Mouse (Mus musculus) liver, embryonic 16.5 days (tissue): ENCODE measurements around the gene Vdac2. TPM values are rescaled to one million over a fixed set of nuclear protein-coding genes. Genes with fewer than 3 reads are reported as not detected.

Experiments
- ATAC-seq: fragments of 200-750 bp; cut with Nextera tagmentation; 2 replicates; pipeline ENCODE4 v1.8.0; 2017; ENCODE audit warnings: low read depth, mild to moderate bottlenecking, moderate number of reproducible peaks, moderate library complexity
- H3K27ac ChIP-seq: fragments of 300-500 bp; sonication (generic); 2 replicates; pipeline ENCODE4 v1.5.1; 2014; ENCODE audit warnings: mild to moderate bottlenecking, low read length
- H3K27me3 ChIP-seq: fragments of 300-500 bp; sonication (generic); 2 replicates; pipeline ENCODE4 v1.6.1; 2014; ENCODE audit warnings: low read depth, low read length, mixed read lengths; ENCODE audit not compliant: control insufficient read depth, insufficient read depth
- H3K36me3 ChIP-seq: fragments of 300-500 bp; sonication (generic); 2 replicates; pipeline ENCODE4 v1.6.1; 2014; ENCODE audit warnings: mild to moderate bottlenecking; ENCODE audit not compliant: control insufficient read depth, insufficient read depth
- H3K4me1 ChIP-seq: fragments of 300-500 bp; sonication (generic); 2 replicates; pipeline ENCODE4 v1.6.1; 2014; ENCODE audit warnings: low read depth, low read length, mixed read lengths; ENCODE audit not compliant: control insufficient read depth
- H3K4me2 ChIP-seq: fragments of 300-500 bp; sonication (generic); 2 replicates; pipeline ENCODE4 v1.6.1; 2014; ENCODE audit warnings: low read depth, low read length, mixed read lengths
- H3K4me3 ChIP-seq: fragments of 300-500 bp; sonication (generic); 2 replicates; pipeline ENCODE4 v1.5.1; 2014; ENCODE audit warnings: low read depth, mild to moderate bottlenecking, low read length
- H3K9ac ChIP-seq: fragments of 300-500 bp; sonication (generic); 2 replicates; pipeline ENCODE4 v1.6.1; 2014; ENCODE audit warnings: low read depth, low read length
- H3K9me3 ChIP-seq: fragments of 300-500 bp; sonication (generic); replicated peaks from 2 replicates; pipeline ENCODE4 v1.6.1; 2016; ENCODE audit warnings: low read length; ENCODE audit not compliant: control insufficient read depth
- WGBS: fragments of 180-500 bp; shearing (Covaris S2); extraction: QIAGEN DNeasy Blood & Tissue Kit; methylation state at CpG from one replicate; pipeline ENCODE4 v1.1.7; 2014; ENCODE audit not compliant: insufficient replicate concordance; 5-methylcytosine and 5-hydroxymethylcytosine counted together
- polyA plus RNA-seq: library from polyadenylated mRNA; unstranded; fragments of >200 nt; fragmentation: Nextera tagmentation; extraction: Ambion mirVana; gene quantifications from 2 replicates; pipeline ENCODE4 v1.2.1, GENCODE M21; 2015

Vdac2 gene
- polyA plus RNA-seq: 98.4 and 113 TPM in 2 replicates

- ATAC-seq: no peak
- H3K36me3 ChIP-seq: no peaks in the 10 kb centered on the region
- WGBS: 87% methylated on average over 2 of the region's 2 CpGs
- no peaks in the 10 kb centered on the region for H3K27me3 ChIP-seq
- no peak within 1 kb of the TSS; the same call in 1 of the 2 replicates for H3K27ac ChIP-seq
- no peaks in the 10 kb centered on the region for H3K9me3 ChIP-seq
- no peak within 1 kb of the TSS for H3K9ac ChIP-seq
- H3K4me3 ChIP-seq: no peak within 1 kb of the TSS
- H3K4me2 ChIP-seq: no peak within 1 kb of the TSS
- H3K4me1 ChIP-seq: peaks cover 40% of the 10 kb centered on the region
Observed at GRCm38 (mm10) chr14:21824938-21825337, at the start of gene Vdac2. Gene Vdac2 (plus strand): TSS chr14:21825238.

- no peak overlapping the region for H3K4me3 ChIP-seq
- H3K27me3 ChIP-seq: no peaks in the 10 kb centered on the region
- ATAC-seq: no peak
- no peaks in the 10 kb centered on the region for H3K4me1 ChIP-seq
- H3K36me3 ChIP-seq: peaks cover 5% of the 10 kb centered on the region
- no peaks in the 10 kb centered on the region for H3K9me3 ChIP-seq
- H3K27ac ChIP-seq: no peak overlapping the region
- no peak overlapping the region for H3K9ac ChIP-seq
- H3K4me2 ChIP-seq: no peak overlapping the region
- WGBS: 78% methylated on average over 4 of the region's 4 CpGs
Observed at GRCm38 (mm10) chr14:21776201-21776600, 48.8 kb upstream of the Vdac2 start.

- Histone ChIP-seq H3K9ac (no peak overlapping the region), H3K27ac (no peak overlapping the region), H3K9me3 (no peaks in the 10 kb centered on the region), H3K36me3 (no peaks in the 10 kb centered on the region; the same call in 1 of the 2 replicates), H3K4me3 (no peak overlapping the region), H3K4me1 (no peaks in the 10 kb centered on the region), H3K4me2 (no peak overlapping the region), H3K27me3 (no peaks in the 10 kb centered on the region)
- 71% methylated on average over 4 of the region's 4 CpGs for WGBS
- no peak for ATAC-seq
Observed at GRCm38 (mm10) chr14:21786500-21786899, 38.5 kb upstream of the Vdac2 start.

- H3K4me2 ChIP-seq: no peak overlapping the region
- ATAC-seq: no peak
- H3K27ac ChIP-seq: no peak overlapping the region
- no peak overlapping the region for H3K4me3 ChIP-seq
- no peaks in the 10 kb centered on the region for H3K4me1 ChIP-seq
- peaks cover 2% of the 10 kb centered on the region for H3K36me3 ChIP-seq
- 75% methylated on average over 3 of the region's 3 CpGs for WGBS
- H3K9ac ChIP-seq: no peak overlapping the region
- H3K27me3 ChIP-seq: no peaks in the 10 kb centered on the region
- H3K9me3 ChIP-seq: no peaks in the 10 kb centered on the region
Observed at GRCm38 (mm10) chr14:21787374-21787773, 37.7 kb upstream of the Vdac2 start.

GRCm38 (mm10) chr14:21788121-21788520 lies 36.9 kb upstream of the Vdac2 start:
- H3K27me3 ChIP-seq: no peaks in the 10 kb centered on the region
- H3K4me2 ChIP-seq: no peak overlapping the region
- H3K36me3 ChIP-seq: peaks cover 5% of the 10 kb centered on the region
- H3K27ac ChIP-seq: no peak overlapping the region
- 80% methylated on average over 5 of the region's 5 CpGs for WGBS
- ATAC-seq: no peak
- H3K9me3 ChIP-seq: no peaks in the 10 kb centered on the region
- no peak overlapping the region for H3K9ac ChIP-seq
- H3K4me1 ChIP-seq: no peaks in the 10 kb centered on the region
- no peak overlapping the region for H3K4me3 ChIP-seq

GRCm38 (mm10) chr14:21790585-21791251 lies 34.3 kb upstream of the Vdac2 start:
- 0 out of 2 replicates have a peak, but pooled peaks have one; percentile 60 for ATAC-seq
- Histone ChIP-seq H3K27ac (no peak overlapping the region), H3K27me3 (no peaks in the 10 kb centered on the region), H3K9ac (no peak overlapping the region), H3K4me1 (no peaks in the 10 kb centered on the region), H3K4me2 (no peak overlapping the region), H3K4me3 (no peak overlapping the region), H3K36me3 (peaks cover 14% of the 10 kb centered on the region), H3K9me3 (no peaks in the 10 kb centered on the region)
- WGBS: 71% methylated on average over 9 of the region's 9 CpGs

GRCm38 (mm10) chr14:21791722-21792121 lies 33.3 kb upstream of the Vdac2 start:
- H3K27me3 ChIP-seq: no peaks in the 10 kb centered on the region
- H3K4me3 ChIP-seq: no peak overlapping the region
- no peak overlapping the region for H3K9ac ChIP-seq
- H3K4me1 ChIP-seq: no peaks in the 10 kb centered on the region
- no peak overlapping the region for H3K4me2 ChIP-seq
- H3K9me3 ChIP-seq: no peaks in the 10 kb centered on the region
- ATAC-seq: no peak
- WGBS: 68% methylated on average over 4 of the region's 4 CpGs
- peaks cover 14% of the 10 kb centered on the region for H3K36me3 ChIP-seq
- no peak overlapping the region for H3K27ac ChIP-seq

GRCm38 (mm10) chr14:21792250-21792649 lies 32.8 kb upstream of the Vdac2 start:
- no peak overlapping the region for H3K4me3 ChIP-seq
- no peaks in the 10 kb centered on the region for H3K9me3 ChIP-seq
- 75% methylated on average over 6 of the region's 6 CpGs for WGBS
- no peak overlapping the region for H3K9ac ChIP-seq
- no peak for ATAC-seq
- H3K4me1 ChIP-seq: no peaks in the 10 kb centered on the region
- no peak overlapping the region for H3K27ac ChIP-seq
- no peak overlapping the region for H3K4me2 ChIP-seq
- peaks cover 14% of the 10 kb centered on the region for H3K36me3 ChIP-seq
- H3K27me3 ChIP-seq: no peaks in the 10 kb centered on the region

- no peak overlapping the region for H3K27ac ChIP-seq
- no peaks in the 10 kb centered on the region for H3K4me1 ChIP-seq
- no peaks in the 10 kb centered on the region for H3K27me3 ChIP-seq
- H3K9me3 ChIP-seq: no peaks in the 10 kb centered on the region
- H3K4me2 ChIP-seq: no peak overlapping the region
- H3K9ac ChIP-seq: no peak overlapping the region
- ATAC-seq: no peak
- H3K36me3 ChIP-seq: no peaks in the 10 kb centered on the region
- WGBS: 80% methylated on average over 4 of the region's 4 CpGs
- no peak overlapping the region for H3K4me3 ChIP-seq
Observed at GRCm38 (mm10) chr14:21800641-21801040, 24.4 kb upstream of the Vdac2 start.
